Mouse (Mus musculus): ENCODE data around the gene Lhx8. TPM values are rescaled to one million over a fixed set of nuclear protein-coding genes. Genes with fewer than 3 reads are reported as not detected.

Lhx8 gene
- total and polyA plus RNA-seq, 3 experiments = not detected

DNA sequence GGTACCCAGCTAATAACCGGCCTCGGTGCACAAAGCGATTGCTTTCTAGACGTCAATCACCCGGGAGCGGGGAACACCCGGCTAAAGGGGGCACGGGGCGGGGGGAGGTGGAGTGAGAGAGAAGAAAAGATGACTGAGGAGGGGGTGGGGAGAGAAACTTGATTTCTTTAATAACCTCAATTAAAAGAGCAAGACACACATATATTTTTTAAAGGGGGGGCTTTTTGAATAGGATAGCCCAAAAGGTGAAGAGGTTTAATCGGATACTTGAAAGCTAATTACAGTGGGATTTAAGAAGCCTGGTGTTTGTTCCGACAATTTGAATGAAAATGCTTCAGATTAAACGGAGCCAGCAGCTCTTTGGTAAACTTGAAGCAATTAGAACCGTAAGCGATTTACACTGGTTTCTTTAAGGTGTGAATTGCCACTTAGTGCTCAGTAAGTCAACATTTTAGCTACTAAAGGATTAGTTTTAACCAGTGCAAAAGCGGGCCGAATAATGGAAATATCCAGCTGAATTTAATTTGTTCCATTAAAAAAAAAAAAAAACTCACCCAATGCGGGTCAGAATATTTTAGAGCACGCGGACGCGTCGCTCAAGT, 1.6 kb downstream of the Lhx8 start:
- Histone ChIP-seq H3K27ac (ENCODE audit: insufficient read depth, low read depth) (no peak overlapping the region), H3K4me1 (ENCODE audit: control insufficient read depth in 1 of 2, insufficient read depth in 2 of 2) (no peaks in the 10 kb centered on the region), H3K4me2 (ENCODE audit: insufficient read depth, low read depth, poor library complexity, severe bottlenecking) (no peak overlapping the region), H3K9me3 (replicated peaks; ENCODE audit: low read length) (peaks cover 13% of the 10 kb centered on the region), H3K4me3 (replicated peaks in 1 of 3; ENCODE audit: low read depth in 2 of 3, low read length in 2 of 3, poor library complexity in 1 of 3) (no peak overlapping the region), H3K36me3 (replicated peaks in 1 of 2; ENCODE audit: control insufficient read depth in 1 of 2, insufficient read depth in 1 of 2, low read length in 1 of 2) (no peaks in the 10 kb centered on the region), H3K27me3 (replicated peaks) (no peaks in the 10 kb centered on the region), H3K79me2 (replicated peaks; ENCODE audit: control insufficient read depth, extremely low read depth, insufficient read depth, poor library complexity, severe bottlenecking) (no peaks in the 10 kb centered on the region), H3K9ac (ENCODE audit: insufficient read depth, low read depth) (no peak overlapping the region)
- no peak for DNase-seq (ENCODE audit: extremely low read depth)
- in situ Hi-C loops (cut with MboI; ENCODE audit: low pct_ligation_motif_present, low pct_unique_long_range_greater_than_20kb, low sequenced_read_pairs) (no loop called here), dilution Hi-C loops (cut with MboI; ENCODE audit: extremely low pct_ligation_motif_present, extremely low pct_unique_long_range_greater_than_20kb, low sequenced_read_pairs) (no loop called here)
- no peak for TF ChIP-seq JUND (conservative IDR thresholded peaks at IDR 0.05; ENCODE audit: low read depth, low read length)
- no peak for TF ChIP-seq NELFE (IDR thresholded peaks at IDR 0.05; ENCODE audit: low read depth, low read length)
- TF ChIP-seq CHD1 (IDR thresholded peaks at IDR 0.05; ENCODE audit: low read depth, low read length) = no peak
- no peak for TF ChIP-seq MEF2A (IDR thresholded peaks at IDR 0.05; ENCODE audit: borderline replicate concordance, low read depth, low read length)
- TF ChIP-seq TBP (conservative IDR thresholded peaks at IDR 0.05; ENCODE audit: low read depth, low read length) = no peak
- no peak for TF ChIP-seq JUN (IDR thresholded peaks at IDR 0.05; ENCODE audit: insufficient read depth, low read depth, low read length)
- TF ChIP-seq MAFK (IDR thresholded peaks at IDR 0.05; ENCODE audit: insufficient replicate concordance, low read length) = no peak
- TF ChIP-seq RAD21 (IDR thresholded peaks at IDR 0.05; ENCODE audit: low read depth, low read length) = no peak
- no peak for TF ChIP-seq E2F4 (IDR thresholded peaks at IDR 0.05; ENCODE audit: insufficient replicate concordance, low read depth, low read length)
- TF ChIP-seq IRF4 (IDR thresholded peaks at IDR 0.05; ENCODE audit: low read depth, low read length) = no peak
- no peak for TF ChIP-seq HCFC1 (IDR thresholded peaks at IDR 0.05; ENCODE audit: low read depth, low read length)
- TF ChIP-seq MYC (IDR thresholded peaks at IDR 0.05; ENCODE audit: low read depth, low read length) = no peak
- no peak for TF ChIP-seq SIN3A (IDR thresholded peaks at IDR 0.05; ENCODE audit: low read length)
- no peak for TF ChIP-seq EP300 (IDR thresholded peaks at IDR 0.05; ENCODE audit: low read length)
- no peak for TF ChIP-seq NRF1 (IDR thresholded peaks at IDR 0.05; ENCODE audit: low read depth, low read length)
- TF ChIP-seq GABPA (IDR thresholded peaks at IDR 0.05; ENCODE audit: insufficient replicate concordance, low read depth, low read length) = no peak
- no peak for TF ChIP-seq MXI1 (IDR thresholded peaks at IDR 0.05; ENCODE audit: low read depth, low read length)
- no peak for TF ChIP-seq ZC3H11A (IDR thresholded peaks at IDR 0.05; ENCODE audit: low read depth, low read length)
- no peak for TF ChIP-seq CHD2 (IDR thresholded peaks at IDR 0.05; ENCODE audit: low read length)

DNA sequence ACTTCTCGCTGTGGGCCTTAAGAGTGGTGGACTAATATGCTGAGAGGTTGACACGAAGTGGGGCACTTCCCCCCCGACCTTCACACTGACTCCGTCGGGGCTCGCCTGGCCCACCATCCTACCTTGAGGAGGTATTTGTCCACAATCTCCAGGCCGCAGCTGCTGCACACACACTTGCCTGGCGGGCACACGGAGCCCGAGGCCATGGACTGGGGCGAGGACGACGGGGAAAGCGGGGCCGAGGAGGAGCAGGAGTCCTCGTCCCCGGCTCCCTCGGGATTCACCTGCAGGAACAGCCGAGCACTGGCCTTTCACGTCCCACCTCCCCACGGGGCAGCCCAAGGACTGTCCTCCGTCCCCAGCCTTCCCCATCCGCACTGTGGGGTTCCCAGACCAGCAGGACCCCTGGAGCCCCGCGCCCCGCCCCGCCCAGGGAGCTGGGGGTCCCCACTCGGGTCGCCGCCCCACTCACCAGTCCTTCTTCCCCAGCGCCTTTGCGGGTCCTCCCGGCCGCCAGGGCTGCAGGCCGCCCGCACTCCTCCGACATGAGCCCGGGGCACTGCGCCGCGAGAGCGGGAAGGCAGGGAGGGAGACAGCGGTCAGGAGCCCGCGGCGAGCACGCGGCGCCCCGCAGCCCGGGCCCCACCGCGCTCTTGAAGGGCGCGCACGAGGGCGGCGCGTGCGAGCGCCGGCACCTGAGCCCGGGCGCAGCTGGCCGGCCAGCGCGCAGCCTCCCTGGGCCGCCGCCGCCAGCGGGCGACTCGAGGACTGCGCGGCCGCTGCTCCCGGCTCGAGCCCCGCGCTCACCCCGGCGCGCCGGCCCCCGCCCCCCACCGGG, 2.4 kb downstream of the Lhx8 start:
- in situ Hi-C loops (cut with MboI; ENCODE audit: low pct_ligation_motif_present, low pct_unique_long_range_greater_than_20kb, low sequenced_read_pairs) = no loop called here

More for the DNA sequence above, 2.4 kb downstream of the Lhx8 start:
- Histone ChIP-seq H3K27me3 (replicated peaks) (no peaks in the 10 kb centered on the region), H3K9ac (ENCODE audit: insufficient read depth, low read depth) (no peak overlapping the region), H3K4me1 (ENCODE audit: control insufficient read depth in 1 of 2, insufficient read depth in 2 of 2) (no peaks in the 10 kb centered on the region), H3K36me3 (replicated peaks in 1 of 2; ENCODE audit: control insufficient read depth in 1 of 2, insufficient read depth in 1 of 2, low read length in 1 of 2) (no peaks in the 10 kb centered on the region), H3K4me3 (replicated peaks in 1 of 3; ENCODE audit: low read depth in 2 of 3, low read length in 2 of 3, poor library complexity in 1 of 3) (no peak overlapping the region), H3K9me3 (replicated peaks; ENCODE audit: low read length) (peaks cover 13% of the 10 kb centered on the region), H3K4me2 (ENCODE audit: insufficient read depth, low read depth, poor library complexity, severe bottlenecking) (no peak overlapping the region), H3K27ac (ENCODE audit: insufficient read depth, low read depth) (no peak overlapping the region), H3K79me2 (replicated peaks; ENCODE audit: control insufficient read depth, extremely low read depth, insufficient read depth, poor library complexity, severe bottlenecking) (no peaks in the 10 kb centered on the region)
- DNase-seq (ENCODE audit: extremely low read depth) = no peak
- dilution Hi-C loops (cut with MboI; ENCODE audit: extremely low pct_ligation_motif_present, extremely low pct_unique_long_range_greater_than_20kb, low sequenced_read_pairs) = no loop called here
- TF ChIP-seq NELFE (IDR thresholded peaks at IDR 0.05; ENCODE audit: low read depth, low read length) (no peak), MEF2A (IDR thresholded peaks at IDR 0.05; ENCODE audit: borderline replicate concordance, low read depth, low read length) (no peak), ZNF384 (IDR thresholded peaks at IDR 0.05; ENCODE audit: low read depth, low read length) (no peak), POLR2A (IDR thresholded peaks at IDR 0.05; ENCODE audit: low read depth, low read length) (no peak), EP300 (IDR thresholded peaks at IDR 0.05; ENCODE audit: low read length) (no peak), CHD2 (IDR thresholded peaks at IDR 0.05; ENCODE audit: low read length) (no peak), RCOR1 (conservative IDR thresholded peaks at IDR 0.05; ENCODE audit: low read depth, low read length) (no peak), ETS1 (conservative IDR thresholded peaks at IDR 0.05; ENCODE audit: low read depth, low read length) (no peak), BHLHE40 (IDR thresholded peaks at IDR 0.05; ENCODE audit: low read depth, low read length) (no peak), NRF1 (IDR thresholded peaks at IDR 0.05; ENCODE audit: low read depth, low read length) (no peak), ZKSCAN1 (IDR thresholded peaks at IDR 0.05; ENCODE audit: borderline replicate concordance, low read depth, low read length) (no peak), USF1 (IDR thresholded peaks at IDR 0.05; ENCODE audit: low read depth, low read length) (no peak), ZMIZ1 (IDR thresholded peaks at IDR 0.05; ENCODE audit: low read depth, low read length) (no peak), HCFC1 (IDR thresholded peaks at IDR 0.05; ENCODE audit: low read depth, low read length) (no peak)
